Mouse (Mus musculus) layer of hippocampus, postnatal 14 days (tissue): ENCODE results near the gene Pdss1. TPM values are rescaled to one million over a fixed set of nuclear protein-coding genes. Genes with fewer than 3 reads are reported as not detected.

Experiments
- DNase-seq, 2 experiments: peaks; one replicate each; pipeline ENCODE4 v3.0.0; 2021 to 2022; ENCODE audit warnings: low spot score in 2 of 2, mixed read lengths in 1 of 2
- total RNA-seq, 2 experiments: library from RNA; stranded (reverse); gene quantifications; 2 replicates each; pipeline ENCODE4 v1.2.3; 2021

The Pdss1 gene
- total RNA-seq, 2 experiments from 2014 or later, result 17.3 to 18.3 TPM

- no peak for DNase-seq
Observed at GRCm38 (mm10) chr2:22955914-22956313, 60.6 kb downstream of the Pdss1 start.

GRCm38 (mm10) chr2:22957415-22957814 lies 62.1 kb downstream of the Pdss1 start:
- DNase-seq, result no peak

DNA sequence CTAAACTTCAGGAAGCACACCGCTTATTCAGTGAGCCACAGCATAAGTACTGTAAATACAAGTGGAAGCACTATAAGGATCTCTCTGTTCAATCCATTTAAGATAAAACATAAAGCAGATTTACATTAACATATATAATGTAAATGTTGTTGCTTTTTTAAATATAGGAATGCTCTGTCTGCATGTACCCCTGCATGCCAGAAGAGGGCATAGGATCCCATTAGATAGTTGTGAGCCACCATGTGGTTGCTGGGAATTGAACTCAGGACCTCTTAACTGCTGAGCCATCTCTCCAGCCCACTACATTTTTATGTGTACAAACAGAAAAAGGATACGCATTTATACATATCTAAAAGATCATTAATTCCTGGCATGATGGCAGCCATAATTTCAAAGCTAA lies 66.4 kb downstream of the Pdss1 start:
- no peak for DNase-seq

- DNase-seq, result peak in 1 of 2 experiments; percentile 63
Observed at GRCm38 (mm10) chr2:22962242-22962641, 66.9 kb downstream of the Pdss1 start.

GRCm38 (mm10) chr2:22962970-22963369 lies 67.6 kb downstream of the Pdss1 start:
- no peak for DNase-seq

DNA sequence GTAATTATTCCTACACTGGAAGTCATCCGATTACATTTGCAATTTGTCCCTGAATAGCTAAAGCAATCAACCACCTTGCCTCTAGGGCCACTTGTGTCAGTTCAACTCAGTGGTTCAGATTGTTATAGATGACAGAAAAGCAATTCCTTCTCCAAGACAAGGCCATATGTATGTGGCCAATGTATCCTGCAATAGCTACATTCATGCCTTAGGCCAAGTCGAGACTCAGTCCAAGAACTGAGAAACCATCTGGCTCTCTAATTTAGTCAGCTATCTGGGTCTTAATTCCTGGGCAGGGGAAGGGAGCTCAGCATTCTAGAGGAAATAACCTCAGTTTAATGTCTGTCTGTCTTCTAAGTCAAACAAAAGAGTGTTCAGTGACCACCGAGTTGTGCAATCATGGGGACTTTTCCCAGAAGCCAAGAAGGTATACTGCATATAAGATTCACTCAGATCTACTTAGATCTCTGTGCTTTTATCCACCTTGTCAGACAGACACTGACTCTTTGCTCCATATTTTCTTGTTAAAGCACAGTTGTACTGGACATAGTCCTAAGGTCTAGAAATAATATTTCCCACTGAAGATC lies 82.2 kb downstream of the Pdss1 start:
- no peak for DNase-seq

- DNase-seq, result peak in 1 of 2 experiments; percentile 85
Observed at GRCm38 (mm10) chr2:22985973-22986657, 90.8 kb downstream of the Pdss1 start.

Other genes starting within 250 kb of the Pdss1 start
- gene Apbb1ip, start 121.4 kb upstream of the Pdss1 start, total RNA-seq, result 1 to 10 TPM; 4.9 to 5.6 TPM
- gene Abi1, start 144.7 kb downstream of the Pdss1 start, total RNA-seq, result 100 to 1,000 TPM; 213 to 215 TPM
- gene Acbd5, start 172.6 kb downstream of the Pdss1 start, total RNA-seq, result 10 to 100 TPM; 74.3 to 81.1 TPM